Mouse (Mus musculus) kidney, postnatal 4 days (tissue): ENCODE results near the gene Magoh.

Source experiments
- DNase-seq, 2 experiments: peaks; one replicate each; pipeline ENCODE4 v3.0.0; 2021; ENCODE audit warnings: mixed read lengths in 2 of 2

Gene Magoh

DNA sequence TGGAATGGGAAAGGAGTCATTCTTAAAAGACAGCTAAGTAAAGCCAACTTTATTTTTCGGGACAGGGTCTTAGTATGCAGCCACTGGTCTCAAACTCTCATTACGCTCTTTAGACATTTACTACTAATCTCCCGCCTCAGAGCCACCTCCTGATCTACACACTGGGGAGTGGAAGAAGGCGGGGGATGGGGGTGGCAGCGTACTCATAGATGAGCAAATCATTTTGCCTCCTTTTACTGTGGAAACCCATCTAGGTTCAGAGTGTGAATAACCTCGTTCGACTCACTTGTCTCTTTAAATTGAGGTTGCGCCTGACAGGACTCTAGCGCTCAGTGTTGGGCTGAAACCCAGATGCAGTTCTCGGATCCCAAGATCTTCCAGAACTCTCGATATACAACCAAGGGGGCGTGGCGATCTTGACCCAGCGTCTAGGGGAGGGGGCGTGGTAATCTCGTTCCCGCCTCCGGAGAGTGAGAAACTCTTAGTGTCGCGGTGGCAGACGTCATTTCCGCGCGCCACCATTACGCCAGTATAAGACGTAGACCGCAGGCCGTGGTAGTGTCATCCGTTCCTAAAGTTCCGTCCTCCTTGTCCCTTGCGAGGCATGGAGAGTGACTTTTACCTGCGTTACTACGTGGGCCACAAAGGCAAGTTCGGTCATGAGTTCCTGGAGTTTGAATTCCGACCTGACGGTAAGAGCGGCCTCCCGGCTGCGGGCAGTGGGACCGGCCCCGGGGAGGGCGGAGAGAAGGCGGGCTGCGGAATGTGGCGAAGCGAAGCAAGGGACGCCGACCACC, at the start of gene Magoh:
Gene Magoh (plus strand): TSS at position 502 of the 797 bp plus-strand sequence.
- peak; percentile 99 for DNase-seq

DNA sequence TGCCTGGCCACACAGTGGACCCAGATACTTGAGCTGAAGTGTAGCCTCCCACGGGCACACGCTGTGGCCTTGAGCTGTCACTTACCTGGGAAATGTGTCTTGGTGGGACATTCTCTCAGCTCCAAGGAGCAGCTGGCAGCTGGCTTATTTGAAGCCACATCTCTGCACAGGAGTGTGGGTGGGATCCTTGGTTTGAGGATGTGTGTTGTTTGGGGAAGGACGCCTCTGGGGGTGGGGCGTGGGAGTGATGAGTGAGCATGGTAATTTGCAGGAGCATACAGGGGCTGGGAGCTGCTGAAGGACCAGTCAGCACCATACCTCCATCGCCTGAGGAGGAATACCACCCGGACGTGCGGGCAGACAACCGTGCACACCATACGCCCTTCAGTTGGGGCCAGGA, 49.4 kb upstream of the Magoh start:
- DNase-seq = no peak

DNA sequence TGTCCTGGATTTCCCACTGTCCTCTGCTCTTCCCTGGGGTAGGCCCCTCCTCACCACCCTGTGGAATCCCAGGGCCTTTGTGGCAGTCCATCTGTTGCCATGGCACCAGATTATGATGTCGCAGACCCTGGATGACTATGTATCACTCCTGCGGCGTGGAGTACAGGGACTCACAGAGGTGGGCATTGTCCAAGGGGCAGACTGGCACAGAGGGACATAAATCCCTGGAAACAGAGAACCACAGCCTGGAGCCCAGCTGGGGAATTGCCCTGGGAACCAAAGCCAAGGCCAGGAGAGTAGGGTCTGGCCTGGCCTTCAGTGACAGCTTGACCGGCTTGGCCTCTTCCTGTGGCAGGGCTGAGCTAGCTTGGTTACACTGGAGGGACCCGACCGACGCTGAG, 48.7 kb upstream of the Magoh start:
- DNase-seq = no peak

DNA sequence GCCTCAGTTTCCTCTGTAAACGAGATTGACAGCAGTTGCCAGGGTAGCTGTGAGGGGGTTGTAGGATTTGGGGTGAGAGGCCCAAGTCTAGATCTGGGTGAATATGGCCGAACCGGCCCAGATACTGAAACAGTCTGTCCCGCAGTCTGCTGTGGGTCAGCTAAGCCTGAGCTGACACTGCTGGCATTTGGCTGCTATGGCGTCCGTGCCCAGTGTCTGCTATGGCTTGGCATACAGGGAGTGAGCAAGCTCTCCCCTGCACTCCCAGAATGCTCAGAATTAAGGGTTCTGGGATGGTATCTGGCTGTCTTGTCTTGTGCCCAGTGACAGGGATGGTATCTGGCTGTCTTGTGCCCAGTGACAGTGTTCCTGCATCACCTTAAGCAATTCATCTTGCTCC, 47.9 kb upstream of the Magoh start:
- no peak for DNase-seq

DNA sequence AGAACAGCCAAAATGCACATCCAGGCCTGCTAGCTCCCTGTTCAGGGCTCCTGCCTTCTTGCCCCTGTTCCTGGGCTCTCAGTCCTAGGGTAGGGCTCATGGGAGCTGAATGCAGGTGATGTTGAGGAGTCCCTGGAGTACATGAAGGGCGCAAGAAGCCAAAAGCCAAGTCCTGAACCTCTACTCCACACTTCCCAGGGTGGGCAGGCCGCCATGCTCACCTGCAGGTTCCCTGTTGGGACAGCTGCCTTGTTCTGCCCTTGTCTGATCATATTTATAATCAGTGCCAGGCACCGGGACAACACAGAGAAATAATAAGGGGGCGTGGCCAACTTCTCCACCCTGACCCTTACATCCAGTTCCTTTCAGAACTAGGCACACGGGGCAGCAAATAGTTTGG, 46.0 kb upstream of the Magoh start:
- DNase-seq = no peak

DNA sequence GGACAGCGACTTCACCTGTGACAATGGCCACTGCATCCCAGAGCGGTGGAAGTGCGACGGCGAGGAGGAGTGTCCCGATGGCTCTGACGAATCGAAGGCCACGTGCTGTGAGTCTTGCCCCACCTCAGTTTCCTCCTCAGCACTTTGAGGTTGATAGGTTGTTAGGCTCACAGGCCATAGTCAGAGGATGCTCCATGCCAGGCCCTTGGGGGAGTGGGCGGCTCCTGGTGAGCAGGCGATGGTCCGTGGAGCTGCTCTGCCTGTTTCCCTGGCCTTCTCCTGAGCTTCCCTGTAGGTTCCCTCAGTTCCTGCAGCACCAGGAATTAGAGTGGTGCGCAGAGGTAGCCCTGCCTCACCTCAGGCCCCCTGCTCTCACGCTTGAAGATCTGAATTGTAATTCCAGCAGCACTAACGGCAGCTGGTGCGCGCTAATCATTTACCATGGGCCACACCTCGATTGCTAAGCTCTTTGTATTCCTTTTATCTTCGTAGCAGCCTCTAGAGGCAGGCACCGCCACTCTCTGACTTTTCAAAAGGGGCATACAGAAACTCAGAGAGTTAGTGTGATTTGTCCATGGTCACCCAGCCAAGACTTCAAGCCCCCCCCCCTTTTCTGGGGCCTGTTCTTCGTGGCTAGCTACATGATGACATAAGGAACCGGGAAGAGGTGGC, 44.8 kb upstream of the Magoh start:
- DNase-seq = peak; percentile 64 to 72

DNA sequence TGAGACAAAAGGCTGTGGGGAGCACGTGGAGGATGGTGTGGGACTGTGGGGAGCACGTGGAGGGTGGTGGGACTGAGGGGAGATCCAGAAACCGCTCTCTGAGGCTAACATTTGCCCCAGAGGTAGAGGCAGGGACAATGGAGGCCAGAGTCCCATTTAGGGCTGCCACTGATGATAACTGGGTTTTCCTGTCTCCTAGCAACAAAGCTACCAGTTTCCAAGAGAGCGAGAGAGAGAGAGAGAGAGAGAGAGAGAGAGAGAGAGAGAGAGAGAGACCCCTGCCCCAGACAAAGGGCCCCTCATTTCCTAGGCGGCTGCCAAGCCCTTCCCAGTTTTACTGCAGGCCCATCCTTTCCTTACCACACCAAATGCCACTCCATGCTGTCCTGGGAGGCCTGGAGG, 44.0 kb upstream of the Magoh start:
- DNase-seq = no peak

DNA sequence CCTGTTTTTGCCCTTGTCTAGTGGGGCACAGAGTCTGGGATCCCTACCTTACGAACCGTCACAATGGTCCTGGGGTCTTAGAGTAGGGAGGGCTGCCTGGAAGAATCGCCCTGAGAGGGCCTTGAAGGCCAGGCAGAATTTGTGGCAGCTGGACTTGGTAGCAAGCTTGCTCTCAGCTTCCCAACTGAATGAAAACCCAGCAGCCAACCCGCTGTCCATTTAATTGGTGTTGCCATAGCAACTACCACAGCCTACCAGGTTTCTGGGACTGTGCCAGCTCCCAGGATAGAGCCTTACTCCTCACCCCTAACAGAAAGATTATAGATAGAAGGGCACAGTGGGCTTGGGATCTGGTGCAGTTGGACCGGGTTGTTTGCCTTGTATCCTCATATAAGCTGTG, 42.8 kb upstream of the Magoh start:
- DNase-seq = peak; percentile 67 to 78

DNA sequence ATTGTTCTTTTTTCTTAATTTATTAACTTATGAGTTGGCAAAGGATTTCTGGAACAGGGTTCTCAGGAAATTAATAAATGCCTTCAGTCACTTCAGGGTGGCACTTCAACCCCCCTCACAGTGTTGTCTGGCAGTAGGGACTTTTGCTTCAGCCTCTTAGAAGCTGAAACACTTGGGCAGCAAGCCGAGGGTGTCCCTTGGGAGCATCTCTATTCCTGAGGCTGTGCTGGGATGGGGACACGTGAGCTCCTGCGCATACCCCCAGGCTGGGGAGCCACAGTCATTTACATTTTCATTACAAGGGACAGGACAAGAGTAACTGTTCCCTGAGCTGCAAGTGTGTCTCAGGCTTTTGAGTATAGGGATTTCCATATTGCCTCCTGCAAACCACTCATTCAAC, 41.6 kb upstream of the Magoh start:
- DNase-seq = no peak

DNA sequence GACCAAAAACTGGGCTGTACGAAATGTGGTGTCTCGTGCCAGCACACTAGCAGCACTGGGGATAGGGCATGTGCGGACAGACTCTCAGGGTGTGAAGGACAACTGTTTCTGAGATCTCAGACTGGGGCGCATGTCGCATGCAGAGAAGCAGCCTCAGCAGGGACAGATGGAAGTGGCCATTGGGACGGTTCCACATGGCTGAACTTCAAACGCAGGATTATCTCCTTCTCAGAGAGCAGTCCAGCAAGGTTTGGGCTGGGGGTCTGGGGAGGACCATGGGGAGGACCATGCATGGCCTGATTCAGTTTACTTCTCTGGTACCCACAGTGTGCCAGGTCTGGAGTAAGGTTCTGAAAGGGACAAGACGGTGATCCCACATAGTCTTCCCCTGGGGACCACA, 35.9 kb upstream of the Magoh start:
- no peak for DNase-seq

DNA sequence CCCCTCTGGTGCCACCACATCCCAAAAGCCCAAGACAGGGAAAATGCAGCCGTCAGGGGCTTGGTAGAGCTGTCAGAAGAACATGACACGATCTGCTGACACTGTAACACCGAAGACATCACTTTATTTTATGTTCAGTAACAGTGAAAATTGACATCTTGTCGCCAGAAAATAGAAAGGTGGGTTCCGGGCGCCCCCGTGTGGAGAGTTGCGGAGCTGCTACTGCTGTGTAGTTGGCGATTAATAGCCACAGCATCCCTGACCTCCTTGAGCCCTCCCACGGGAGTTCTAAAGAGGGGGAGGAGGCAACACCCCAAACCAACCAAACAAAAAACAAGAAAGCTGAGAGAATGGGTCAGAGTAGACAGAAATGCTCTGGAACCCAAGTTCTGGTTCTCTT, 34.6 kb upstream of the Magoh start:
- peak; percentile 86 to 90 for DNase-seq

DNA sequence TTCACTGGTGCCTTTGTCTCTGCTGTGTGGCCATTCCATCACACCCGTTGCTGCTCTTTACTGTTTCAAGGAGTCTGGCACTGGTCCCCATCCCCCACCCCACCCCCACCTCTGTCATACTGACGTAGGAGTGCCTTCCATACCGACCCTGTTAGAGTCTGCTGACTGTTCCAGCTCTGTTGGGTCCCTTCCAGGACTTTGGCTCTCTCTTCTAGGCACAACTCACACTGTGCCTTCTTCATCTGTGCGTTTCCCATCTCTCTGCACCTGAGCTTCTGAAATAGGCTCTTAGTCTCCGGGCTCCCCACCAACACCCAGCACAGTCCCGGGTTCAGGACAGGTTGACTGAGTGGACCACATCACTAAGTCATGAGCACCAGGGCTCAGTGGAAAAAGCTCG, 32.8 kb upstream of the Magoh start:
- no peak for DNase-seq

DNA sequence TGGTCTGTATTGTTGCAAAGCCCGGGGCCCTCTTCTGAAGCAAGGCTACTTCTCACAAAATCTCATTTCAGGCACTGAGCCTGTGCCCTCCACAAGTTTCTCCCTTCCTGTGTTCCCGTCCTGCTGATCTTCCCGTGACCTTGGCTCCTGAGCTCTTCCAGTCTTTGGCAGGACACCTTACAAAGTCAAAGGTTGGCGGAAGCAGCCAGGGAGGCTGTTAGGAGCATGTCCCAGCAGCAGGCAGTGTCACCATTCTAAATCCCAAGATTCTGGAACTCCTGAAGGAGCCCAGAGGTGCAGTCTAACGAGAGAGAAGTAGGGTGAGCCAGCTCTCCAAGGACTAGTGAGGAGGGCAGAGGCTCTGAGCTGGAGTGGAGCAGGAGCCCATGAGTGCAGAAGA, 31.0 kb upstream of the Magoh start:
- DNase-seq = no peak

DNA sequence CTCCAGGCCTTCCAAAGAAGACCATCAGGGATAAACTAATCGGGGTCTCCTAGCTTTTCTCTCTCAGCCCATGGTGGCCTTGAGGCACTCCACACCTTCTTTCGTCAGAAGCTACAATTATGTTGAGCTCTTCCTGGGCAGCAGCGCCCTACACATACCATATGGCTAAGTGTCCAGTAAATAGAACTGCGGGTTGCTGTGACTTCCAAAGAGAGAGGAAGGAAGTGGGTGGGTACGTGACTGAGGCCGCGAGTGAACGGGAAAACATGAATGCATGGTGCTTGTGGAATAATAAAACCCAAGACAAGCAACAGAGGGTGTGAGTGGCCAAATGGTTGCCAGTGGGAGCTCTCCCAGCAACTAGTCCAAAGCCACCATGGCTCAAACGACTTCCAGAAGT, 29.9 kb upstream of the Magoh start:
- no peak for DNase-seq

DNA sequence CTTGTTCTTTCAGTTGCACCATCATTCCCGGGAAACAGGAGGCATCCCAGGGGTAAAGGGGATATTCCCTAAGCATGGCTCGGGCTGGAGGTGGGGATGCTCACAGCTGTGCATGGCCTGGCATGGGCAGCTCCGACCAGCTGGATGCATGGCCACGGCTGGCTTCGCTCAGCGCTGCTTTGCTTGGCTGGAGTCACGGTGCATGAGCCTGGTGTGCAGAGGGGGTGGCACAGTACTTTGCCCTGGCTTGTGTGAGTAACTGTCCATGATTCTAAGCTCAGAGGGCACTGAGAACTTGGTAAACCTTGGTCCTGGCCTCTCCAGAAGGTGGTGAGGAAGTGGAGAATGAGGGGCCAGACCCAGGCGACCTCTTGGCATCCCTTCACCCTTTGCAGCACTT, 29.5 kb upstream of the Magoh start:
- peak in 1 of 2 experiments; percentile 53 for DNase-seq

DNA sequence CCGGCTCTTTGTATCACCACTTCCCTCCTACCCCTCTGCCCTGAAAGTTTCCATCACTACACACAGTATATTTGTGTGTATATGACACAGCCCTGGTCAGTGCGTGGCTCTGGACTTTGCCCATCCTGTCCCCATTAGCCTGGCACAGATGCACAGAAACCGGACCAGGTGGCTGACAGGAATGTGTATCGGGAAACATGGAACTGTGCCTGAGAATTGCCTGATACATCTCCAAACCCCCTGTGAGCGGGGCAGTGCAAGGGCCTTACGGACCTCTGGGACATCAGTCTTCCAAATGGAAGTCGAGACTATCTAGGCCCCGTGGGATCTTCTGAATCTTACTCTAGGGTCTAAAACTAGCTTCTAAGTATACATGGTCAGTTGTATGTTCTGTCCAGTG, 26.2 kb upstream of the Magoh start:
- DNase-seq = no peak

DNA sequence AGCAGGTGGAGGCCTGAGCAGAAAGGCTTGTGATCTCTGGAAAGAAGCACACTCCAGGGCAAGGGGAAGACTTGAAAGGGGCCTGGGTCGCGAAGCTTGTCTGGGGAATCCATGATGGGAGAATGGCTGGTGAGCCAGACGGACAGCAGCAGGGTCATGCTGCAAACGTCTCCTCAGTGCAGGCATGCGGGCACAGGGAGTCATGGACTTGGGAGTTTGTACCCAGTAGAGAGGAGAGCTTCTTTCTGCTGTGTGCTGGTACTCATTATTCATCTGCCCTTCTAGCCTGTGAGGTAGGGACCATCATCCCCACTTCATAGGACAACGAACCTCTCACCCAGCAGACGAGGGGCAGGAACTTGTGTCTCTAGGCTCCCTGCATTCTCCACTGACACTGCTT, 25.7 kb upstream of the Magoh start:
- DNase-seq = no peak

DNA sequence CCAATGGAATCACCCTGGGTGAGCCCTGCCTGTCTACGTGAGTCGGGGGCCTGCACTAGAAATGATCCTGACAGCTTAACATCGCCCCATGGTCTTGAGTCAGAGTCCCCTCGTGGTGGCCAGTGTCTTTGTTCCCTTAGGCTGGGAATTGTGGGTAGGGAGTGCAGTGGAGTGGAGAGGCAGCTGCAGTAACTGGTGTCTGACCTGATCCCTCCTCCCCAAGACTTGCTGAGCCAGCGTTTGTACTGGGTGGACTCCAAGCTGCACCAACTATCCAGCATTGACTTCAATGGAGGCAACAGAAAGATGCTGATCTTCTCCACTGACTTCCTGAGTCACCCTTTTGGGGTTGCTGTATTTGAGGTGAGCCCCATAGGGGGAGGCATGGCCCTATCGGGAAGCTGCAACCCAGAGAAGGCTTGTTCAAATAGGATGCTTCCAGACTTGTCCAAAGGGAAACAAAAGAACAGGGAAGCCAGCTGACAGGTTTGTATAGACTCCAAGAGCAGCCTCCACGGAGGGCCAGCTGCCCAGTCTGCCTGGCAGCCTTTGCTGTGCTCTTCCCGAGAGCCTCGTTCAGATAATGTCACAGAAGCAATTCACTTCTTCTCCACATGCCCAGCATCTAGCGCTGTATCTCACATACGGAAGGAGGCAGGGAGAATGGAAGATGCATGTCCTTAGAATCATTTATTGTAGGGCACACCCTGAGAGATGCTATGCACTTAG, 22.4 kb upstream of the Magoh start:
- peak in 1 of 2 experiments; percentile 41 for DNase-seq

DNA sequence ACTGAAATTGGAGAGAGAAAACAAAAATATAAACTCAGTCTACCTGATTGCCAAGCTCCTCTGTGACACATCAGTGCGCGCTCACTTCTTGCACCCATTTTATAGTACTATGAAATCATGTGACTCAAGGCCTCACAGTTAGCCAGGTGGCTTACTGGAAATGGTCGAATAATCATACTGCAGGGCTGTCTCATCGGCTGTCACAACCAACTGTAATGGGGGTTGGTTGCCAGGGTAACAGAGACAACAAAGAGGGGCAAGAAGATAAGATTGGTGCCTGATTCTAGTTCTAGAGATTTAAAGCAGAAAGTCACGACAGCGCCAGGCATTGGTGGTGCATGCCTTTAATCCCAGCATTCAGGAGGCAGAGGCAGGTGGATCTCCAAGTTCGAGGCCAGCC, 20.6 kb upstream of the Magoh start:
- no peak for DNase-seq

DNA sequence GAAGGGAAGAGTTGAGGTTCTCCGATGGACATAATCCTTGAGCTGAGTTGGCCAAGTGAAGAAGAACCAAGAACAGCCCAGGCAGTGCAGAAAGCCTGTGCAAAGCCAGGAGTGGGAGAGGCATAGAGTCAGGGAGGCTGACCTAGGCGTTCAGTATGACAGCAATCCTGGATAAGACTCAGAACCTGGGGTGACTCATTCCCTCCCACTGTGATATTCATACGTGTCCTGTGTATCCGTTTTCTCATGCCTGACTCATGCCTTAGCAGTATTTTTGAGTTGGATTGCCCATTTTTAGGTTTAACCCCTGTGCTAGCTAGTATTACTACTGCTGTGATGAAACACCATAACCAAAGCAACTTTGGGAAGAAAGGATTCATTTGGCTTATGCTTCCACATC, 14.7 kb upstream of the Magoh start:
- no peak for DNase-seq

DNA sequence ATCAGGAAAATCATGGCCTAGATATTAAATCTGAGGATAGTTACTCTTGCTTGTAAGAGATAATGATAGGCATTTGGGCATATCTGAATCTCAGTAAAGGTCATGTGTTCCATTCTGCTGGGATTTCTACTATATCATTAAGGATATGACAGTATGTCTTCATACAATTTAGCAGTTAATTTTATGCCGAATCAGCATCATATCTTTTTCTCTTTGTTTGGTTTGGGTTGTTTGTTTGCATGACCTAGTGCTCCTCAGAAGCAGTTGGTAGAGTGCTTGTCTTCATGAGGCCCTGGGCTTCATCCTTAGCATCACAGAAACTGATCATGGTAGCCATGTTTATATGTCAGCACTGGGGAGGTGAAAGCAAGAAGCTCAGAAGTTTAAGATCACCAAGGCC, 2.1 kb downstream of the Magoh start:
- DNase-seq = no peak

DNA sequence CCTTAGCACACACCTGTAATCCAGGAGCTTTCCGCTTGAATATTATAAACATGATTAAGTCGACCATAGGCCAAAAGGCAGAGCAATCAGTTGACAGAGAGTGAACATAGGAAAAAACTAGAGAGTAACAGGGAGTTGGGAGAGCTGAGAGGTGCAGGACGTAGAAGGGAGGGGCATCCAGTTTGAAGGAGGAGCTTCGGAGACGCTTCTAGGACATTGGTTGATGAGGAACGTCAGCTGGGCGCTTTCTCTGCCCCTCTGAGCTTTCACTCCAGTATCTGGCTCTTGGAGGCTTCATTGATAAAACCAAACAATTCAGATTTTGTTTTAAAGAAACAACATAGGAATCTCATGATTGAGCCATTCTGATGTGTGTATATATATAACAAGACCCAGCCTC, 6.8 kb downstream of the Magoh start:
- no peak for DNase-seq

DNA sequence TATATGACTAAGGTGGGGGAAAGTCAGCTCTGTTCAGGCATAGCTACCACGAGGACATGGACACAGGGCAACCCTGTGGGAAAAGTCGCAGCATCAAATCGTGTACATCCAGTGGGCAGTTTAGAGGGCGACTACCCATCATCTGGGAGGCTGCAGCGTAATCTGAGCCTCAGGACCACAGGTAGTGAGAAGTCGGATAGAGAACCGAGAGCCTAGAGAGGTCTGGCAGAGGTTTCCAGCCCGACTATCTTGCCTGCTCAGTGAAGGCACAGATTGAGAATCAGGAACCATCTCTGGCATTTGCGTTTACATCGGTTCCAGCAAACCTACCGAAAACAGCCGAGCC, 9.8 kb downstream of the Magoh start:
- DNase-seq = no peak
